Mouse (Mus musculus) intestine, embryonic 14.5 days (tissue): Measurements from ENCODE around the gene Psrc1. TPM values are rescaled to one million over a fixed set of nuclear protein-coding genes. Genes with fewer than 3 reads are reported as not detected.

ENCODE experiments used
- ATAC-seq: fragments of 200-750 bp; cut with Nextera tagmentation; replicated peaks from 2 replicates; pipeline ENCODE4 v1.8.0; 2017; ENCODE audit warnings: low read depth, moderate number of reproducible peaks, moderate TSS enrichment, moderate library complexity; ENCODE audit not compliant: low FRiP score, low TSS enrichment
- DNase-seq: peaks from one replicate; pipeline ENCODE4 v3.0.0-alpha.2; 2018; ENCODE audit warnings: low spot score
- H3K27ac ChIP-seq: fragments of 300-500 bp; sonication (generic); 2 replicates; pipeline ENCODE4 v1.5.1; 2014; ENCODE audit warnings: low read depth, mild to moderate bottlenecking, control low read depth
- H3K27me3 ChIP-seq: fragments of 300-500 bp; sonication (generic); replicated peaks from 2 replicates; pipeline ENCODE4 v1.6.1; 2014; ENCODE audit warnings: low read length, control low read depth; ENCODE audit not compliant: control insufficient read depth, insufficient read depth
- H3K36me3 ChIP-seq: fragments of 300-500 bp; sonication (generic); 2 replicates; pipeline ENCODE4 v1.6.1; 2014; ENCODE audit warnings: low read length, control low read depth; ENCODE audit not compliant: control insufficient read depth, insufficient read depth
- H3K4me1 ChIP-seq: fragments of 300-500 bp; sonication (generic); replicated peaks from 2 replicates; pipeline ENCODE4 v1.6.1; 2014; ENCODE audit warnings: low read length, control low read depth, mixed read lengths; ENCODE audit not compliant: control insufficient read depth, insufficient read depth
- H3K4me2 ChIP-seq: fragments of 300-500 bp; sonication (generic); 2 replicates; pipeline ENCODE4 v1.6.1; 2014; ENCODE audit warnings: low read length
- H3K4me3 ChIP-seq: fragments of 300-500 bp; sonication (generic); 2 replicates; pipeline ENCODE4 v1.5.1; 2014; ENCODE audit warnings: low read depth, low read length, control low read depth, mixed read lengths
- H3K9ac ChIP-seq: fragments of 300-500 bp; sonication (generic); 2 replicates; pipeline ENCODE4 v1.6.1; 2014; ENCODE audit warnings: mild to moderate bottlenecking, low read length
- H3K9me3 ChIP-seq: fragments of 300-500 bp; sonication (generic); 2 replicates; pipeline ENCODE4 v1.6.1; 2016; ENCODE audit warnings: low read length, control low read depth; ENCODE audit not compliant: control insufficient read depth
- WGBS: fragments of 180-500 bp; shearing (Covaris S2); extraction: QIAGEN DNeasy Blood & Tissue Kit; methylation state at CpG from one replicate; pipeline ENCODE4 v1.1.7; 2014; 5-methylcytosine and 5-hydroxymethylcytosine counted together
- polyA plus RNA-seq: library from polyadenylated mRNA; unstranded; fragments of >200 nt; fragmentation: Nextera tagmentation; extraction: Ambion mirVana; gene quantifications from 2 replicates; pipeline ENCODE4 v1.2.1, GENCODE M21; 2014

The Psrc1 gene
- polyA plus RNA-seq, 1 experiment from 2014 or later: 35.1 TPM

GRCm38 (mm10) chr3:108398281-108398680 is 14.6 kb downstream of the Psrc1 start:
- H3K4me2 ChIP-seq: no peak overlapping the region
- peaks cover 6% of the 10 kb centered on the region for H3K36me3 ChIP-seq
- no peak overlapping the region for H3K27ac ChIP-seq
- 89% methylated on average over 9 of the region's 9 CpGs for WGBS
- no peak for ATAC-seq
- H3K4me3 ChIP-seq: no peak overlapping the region
- H3K9ac ChIP-seq: no peak overlapping the region
- H3K9me3 ChIP-seq: no peaks in the 10 kb centered on the region
- H3K4me1 ChIP-seq: no peaks in the 10 kb centered on the region
- no peaks in the 10 kb centered on the region for H3K27me3 ChIP-seq
- no peak for DNase-seq

- H3K36me3 ChIP-seq: peaks cover 6% of the 10 kb centered on the region
- ATAC-seq (no peak), DNase-seq (no peak)
- WGBS: 83% methylated on average over 5 of the region's 5 CpGs
- no peak overlapping the region for H3K4me3 ChIP-seq
- H3K4me1 ChIP-seq: no peaks in the 10 kb centered on the region
- H3K27me3 ChIP-seq: no peaks in the 10 kb centered on the region
- H3K9me3 ChIP-seq: no peaks in the 10 kb centered on the region
- H3K9ac ChIP-seq: no peak overlapping the region
- no peak overlapping the region for H3K4me2 ChIP-seq
- H3K27ac ChIP-seq: no peak overlapping the region
Observed at GRCm38 (mm10) chr3:108400442-108400841, 16.8 kb downstream of the Psrc1 start.

- Histone ChIP-seq H3K4me3 (no peak overlapping the region), H3K9me3 (no peaks in the 10 kb centered on the region), H3K27me3 (no peaks in the 10 kb centered on the region), H3K36me3 (peaks cover 11% of the 10 kb centered on the region; the same call in 1 of the 2 replicates), H3K9ac (no peak overlapping the region), H3K4me2 (peak overlapping the region; percentile 38), H3K27ac (no peak overlapping the region), H3K4me1 (no peaks in the 10 kb centered on the region)
- 36% methylated on average over 22 of the region's 22 CpGs for WGBS
- DNase-seq (peak; percentile 89), ATAC-seq (peak; percentile 88)
Observed at GRCm38 (mm10) chr3:108401692-108402527, 18.3 kb downstream of the Psrc1 start.

GRCm38 (mm10) chr3:108402528-108402920 is 18.9 kb downstream of the Psrc1 start:
- Histone ChIP-seq H3K27me3 (no peaks in the 10 kb centered on the region), H3K9ac (no peak overlapping the region), H3K36me3 (peaks cover 10% of the 10 kb centered on the region; the same call in 1 of the 2 replicates), H3K4me2 (no peak overlapping the region), H3K4me3 (no peak overlapping the region), H3K9me3 (no peaks in the 10 kb centered on the region), H3K27ac (no peak overlapping the region), H3K4me1 (no peaks in the 10 kb centered on the region)
- no peak for ATAC-seq
- WGBS: 92% methylated on average over 15 of the region's 15 CpGs
- no peak for DNase-seq

GRCm38 (mm10) chr3:108405536-108406305 is 22.1 kb downstream of the Psrc1 start:
- Histone ChIP-seq H3K27me3 (no peaks in the 10 kb centered on the region), H3K9ac (no peak overlapping the region), H3K4me1 (0 out of 2 replicates have a peak, but pooled peaks cover 4% of the 10 kb centered on the region), H3K4me2 (no peak overlapping the region), H3K4me3 (no peak overlapping the region), H3K9me3 (no peaks in the 10 kb centered on the region), H3K27ac (no peak overlapping the region), H3K36me3 (0 out of 2 replicates have a peak, but pooled peaks cover 5% of the 10 kb centered on the region)
- WGBS: 55% methylated on average over 13 of the region's 14 CpGs
- DNase-seq (no peak), ATAC-seq (no peak)

- no peaks in the 10 kb centered on the region for H3K9me3 ChIP-seq
- H3K36me3 ChIP-seq: 0 out of 2 replicates have a peak, but pooled peaks cover 5% of the 10 kb centered on the region
- no peak overlapping the region for H3K27ac ChIP-seq
- ATAC-seq (no peak), DNase-seq (no peak)
- no peaks in the 10 kb centered on the region for H3K27me3 ChIP-seq
- H3K4me3 ChIP-seq: no peak overlapping the region
- WGBS: 89% methylated on average over 24 of the region's 24 CpGs
- H3K4me2 ChIP-seq: no peak overlapping the region
- 0 out of 2 replicates have a peak, but pooled peaks cover 6% of the 10 kb centered on the region for H3K4me1 ChIP-seq
- no peak overlapping the region for H3K9ac ChIP-seq
Observed at GRCm38 (mm10) chr3:108406306-108406885, 22.8 kb downstream of the Psrc1 start.

GRCm38 (mm10) chr3:108408517-108409008 is 24.9 kb downstream of the Psrc1 start:
- 85% methylated on average over 8 of the region's 8 CpGs for WGBS
- 0 out of 2 replicates have a peak, but pooled peaks cover 6% of the 10 kb centered on the region for H3K4me1 ChIP-seq
- ATAC-seq (no peak), DNase-seq (no peak)
- H3K27ac ChIP-seq: no peak overlapping the region
- H3K4me2 ChIP-seq: no peak overlapping the region
- no peaks in the 10 kb centered on the region for H3K27me3 ChIP-seq
- H3K9ac ChIP-seq: no peak overlapping the region
- no peak overlapping the region for H3K4me3 ChIP-seq
- 0 out of 2 replicates have a peak, but pooled peaks cover 18% of the 10 kb centered on the region for H3K36me3 ChIP-seq
- peaks cover 6% of the 10 kb centered on the region; the same call in 1 of the 2 replicates for H3K9me3 ChIP-seq

GRCm38 (mm10) chr3:108409656-108410358 is 26.2 kb downstream of the Psrc1 start:
- Histone ChIP-seq H3K27ac (no peak overlapping the region), H3K9ac (no peak overlapping the region), H3K9me3 (peaks cover 14% of the 10 kb centered on the region; the same call in 1 of the 2 replicates), H3K4me3 (no peak overlapping the region), H3K4me1 (0 out of 2 replicates have a peak, but pooled peaks cover 6% of the 10 kb centered on the region), H3K36me3 (0 out of 2 replicates have a peak, but pooled peaks cover 18% of the 10 kb centered on the region), H3K27me3 (no peaks in the 10 kb centered on the region), H3K4me2 (no peak overlapping the region)
- 54% methylated on average over 8 of the region's 8 CpGs for WGBS
- DNase-seq: no peak
- no peak for ATAC-seq
